Comparison of ENCODE assay signal across 19 mouse cellular contexts in the genomic region with DNA sequence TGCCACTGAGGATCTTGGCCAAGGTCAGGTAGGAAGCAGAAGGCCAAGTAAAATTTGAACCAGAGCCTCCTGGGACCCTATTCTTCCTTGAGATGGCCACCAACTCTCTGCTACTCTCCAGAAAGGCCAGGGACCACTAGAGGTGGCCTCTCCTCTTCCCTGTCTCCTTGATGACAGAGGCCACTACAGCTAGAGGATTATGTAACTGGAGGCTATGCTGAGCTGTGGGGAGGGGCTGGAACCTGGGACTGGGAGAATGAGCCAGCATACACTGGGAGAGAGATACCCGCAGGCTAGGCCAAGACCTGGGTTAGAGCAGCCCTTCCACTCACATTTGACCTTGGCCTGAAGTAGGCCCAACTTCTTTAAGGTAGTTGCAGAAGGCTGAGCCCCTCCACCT. TPM values are rescaled to one million over a fixed set of nuclear protein-coding genes. Genes with fewer than 3 reads are reported as not detected.
A peak's percentile ranks its signal among the peaks of the same experiment; 100 is the strongest.
DNase-seq lines count a peak whose midpoint lies in the region; ATAC-seq lines count a peak whose summit lies in the region.
"Had no signal": no experiment of that assay in that cellular context is flagged by ENCODE, and none has a peak within 500 bp of the region (broad histone marks: within the 10 kb centered on the region; RNA-seq: fewer than 3 reads in every experiment).

No protein-coding gene starts in this region.

- 0 out of 2 replicates have a peak overlapping the region, but pooled peaks have one; percentile 15 for H3K4me3 ChIP-seq in midbrain, embryonic 12.5 days
- no peak overlapping the region for H3K4me3 ChIP-seq in midbrain, embryonic 11.5 days (ENCODE audit: low read depth, low read length)
- peak overlapping the region; percentile 89 for H3K4me3 ChIP-seq in hindbrain, embryonic 16.5 days (ENCODE audit: low read length)
- no peak overlapping the region for H3K4me3 ChIP-seq in liver, embryonic 11.5 days (ENCODE audit: low read depth, low read length)
- H3K4me3 ChIP-seq: embryonic facial prominence, embryonic 15.5 days; intestine, embryonic 15.5 days; limb, embryonic 12.5 days had no signal

- H3K36me3 ChIP-seq in midbrain, embryonic 12.5 days, result no peaks in the 10 kb centered on the region
- no peaks in the 10 kb centered on the region for H3K36me3 ChIP-seq in midbrain, embryonic 11.5 days (ENCODE audit: control insufficient read depth, insufficient read depth, low read length)
- H3K36me3 ChIP-seq in hindbrain, embryonic 16.5 days (ENCODE audit: control insufficient read depth, insufficient read depth, low read length), result 0 out of 2 replicates have a peak, but pooled peaks cover under 1% of the 10 kb centered on the region
- no peaks in the 10 kb centered on the region for H3K36me3 ChIP-seq in liver, embryonic 11.5 days (ENCODE audit: control insufficient read depth, insufficient read depth, low read length)
- H3K36me3 ChIP-seq: embryonic facial prominence, embryonic 15.5 days; intestine, embryonic 15.5 days; limb, embryonic 12.5 days had no signal

- 80% methylated on average over 1 of the region's 1 CpGs for WGBS in midbrain, embryonic 12.5 days
- WGBS in midbrain, embryonic 11.5 days, result 87% methylated on average over 1 of the region's 1 CpGs
- WGBS in hindbrain, embryonic 16.5 days, result 90% methylated on average over 1 of the region's 1 CpGs
- WGBS in liver, embryonic 11.5 days, result 67% methylated on average over 1 of the region's 1 CpGs

- H3K4me1 ChIP-seq in midbrain, embryonic 12.5 days, result peaks cover 26% of the 10 kb centered on the region
- H3K4me1 ChIP-seq in midbrain, embryonic 11.5 days (ENCODE audit: control insufficient read depth, insufficient read depth, low read length), result peaks cover 4% of the 10 kb centered on the region; the same call in 1 of the 2 replicates
- peaks cover 43% of the 10 kb centered on the region for H3K4me1 ChIP-seq in hindbrain, embryonic 16.5 days (ENCODE audit: control insufficient read depth, insufficient read depth, low read depth, low read length)
- 0 out of 2 replicates have a peak, but pooled peaks cover 6% of the 10 kb centered on the region for H3K4me1 ChIP-seq in liver, embryonic 11.5 days (replicated peaks; ENCODE audit: control insufficient read depth, insufficient read depth, low read length)

- peak overlapping the region; percentile 90; the same call in 1 of the 2 replicates for H3K4me2 ChIP-seq in midbrain, embryonic 12.5 days (replicated peaks)
- no peak overlapping the region for H3K4me2 ChIP-seq in midbrain, embryonic 11.5 days
- H3K4me2 ChIP-seq in hindbrain, embryonic 16.5 days (ENCODE audit: low read length), result peak overlapping the region; percentile 83
- no peak overlapping the region for H3K4me2 ChIP-seq in liver, embryonic 11.5 days
- H3K4me2 ChIP-seq: embryonic facial prominence, embryonic 15.5 days; intestine, embryonic 15.5 days; limb, embryonic 12.5 days had no signal

- DNase-seq in cerebellum, adult 11 months, result peak; percentile 47
- DNase-seq in midbrain, embryonic 11.5 days (ENCODE audit: low spot score, missing footprints), result no peak
- no peak for DNase-seq in frontal cortex, adult 2 months (ENCODE audit: extremely low spot score in 1 of 2, low spot score in 1 of 2)
- no peak for DNase-seq in liver, embryonic 11.5 days (ENCODE audit: low spot score)
- DNase-seq: heart, adult 11 months; kidney, postnatal 25 days; right cerebral cortex, postnatal 25 days; thymus, adult 2 months had no signal

- ATAC-seq in cerebellum, adult (ENCODE audit: insufficient number of reproducible peaks, low FRiP score, low TSS enrichment), result no peak
- no peak for ATAC-seq in midbrain, embryonic 12.5 days (ENCODE audit: low FRiP score, low read depth)
- no peak for ATAC-seq in midbrain, embryonic 11.5 days (ENCODE audit: low FRiP score)
- no peak for ATAC-seq in hindbrain, embryonic 16.5 days
- ATAC-seq in liver, embryonic 11.5 days (replicated peaks; ENCODE audit: low FRiP score), result no peak
- ATAC-seq in megakaryocyte-erythroid progenitor cell, adult 5-6 weeks (replicated peaks; ENCODE audit: low FRiP score, low TSS enrichment, poor library complexity, severe bottlenecking), result no peak
- ATAC-seq: intestine, embryonic 15.5 days had no signal

- H3K9ac ChIP-seq in midbrain, embryonic 12.5 days (replicated peaks), result no peak overlapping the region
- no peak overlapping the region for H3K9ac ChIP-seq in midbrain, embryonic 11.5 days (ENCODE audit: low read length)
- peak overlapping the region; percentile 59 for H3K9ac ChIP-seq in hindbrain, embryonic 16.5 days (ENCODE audit: low read depth, low read length)
- H3K9ac ChIP-seq in liver, embryonic 11.5 days (ENCODE audit: low read depth, low read length), result no peak overlapping the region
- H3K9ac ChIP-seq: embryonic facial prominence, embryonic 15.5 days; intestine, embryonic 15.5 days; limb, embryonic 12.5 days had no signal

- H3K27ac ChIP-seq in midbrain, embryonic 12.5 days (replicated peaks), result no peak overlapping the region
- no peak overlapping the region for H3K27ac ChIP-seq in midbrain, embryonic 11.5 days (ENCODE audit: low read depth, low read length)
- H3K27ac ChIP-seq in hindbrain, embryonic 16.5 days (ENCODE audit: low read depth, low read length), result no peak overlapping the region
- H3K27ac ChIP-seq in liver, embryonic 11.5 days (ENCODE audit: low read depth, low read length), result no peak overlapping the region
- H3K27ac ChIP-seq: embryonic facial prominence, embryonic 15.5 days; intestine, embryonic 15.5 days; limb, embryonic 12.5 days had no signal

- peaks cover 57% of the 10 kb centered on the region for H3K27me3 ChIP-seq in midbrain, embryonic 12.5 days
- peaks cover 46% of the 10 kb centered on the region for H3K27me3 ChIP-seq in midbrain, embryonic 11.5 days (ENCODE audit: control insufficient read depth, insufficient read depth, low read length)
- H3K27me3 ChIP-seq in hindbrain, embryonic 16.5 days (replicated peaks; ENCODE audit: control insufficient read depth, insufficient read depth, low read length), result peaks cover 8% of the 10 kb centered on the region
- peaks cover 54% of the 10 kb centered on the region for H3K27me3 ChIP-seq in liver, embryonic 11.5 days (replicated peaks; ENCODE audit: control insufficient read depth, insufficient read depth, low read length)
- H3K27me3 ChIP-seq: CH12.LX had no signal

- no peaks in the 10 kb centered on the region for H3K9me3 ChIP-seq in midbrain, embryonic 12.5 days
- H3K9me3 ChIP-seq in midbrain, embryonic 11.5 days (ENCODE audit: control insufficient read depth, low read length), result no peaks in the 10 kb centered on the region
- H3K9me3 ChIP-seq in hindbrain, embryonic 16.5 days (ENCODE audit: control insufficient read depth, low read length), result no peaks in the 10 kb centered on the region
- no peaks in the 10 kb centered on the region for H3K9me3 ChIP-seq in liver, embryonic 11.5 days (ENCODE audit: control insufficient read depth, low read length)
- H3K9me3 ChIP-seq: embryonic facial prominence, embryonic 15.5 days; intestine, embryonic 15.5 days; limb, embryonic 12.5 days had no signal

RNA-seq across cellular contexts. Expression of a gene that starts 3.4 kb away (rescaled TPM):
- 7.1 and 9.5 TPM in 2 replicates for polyA plus RNA-seq in midbrain, embryonic 12.5 days (2016; fragmentation: Nextera tagmentation; extraction: Ambion mirVana)
- 1.4 and 1.8 TPM in 2 replicates for polyA plus RNA-seq in midbrain, embryonic 11.5 days (2014; fragmentation: Nextera tagmentation; extraction: Ambion mirVana)
- polyA plus RNA-seq in hindbrain, embryonic 16.5 days (2015; fragmentation: Nextera tagmentation; extraction: Ambion mirVana), result 13.4 and 14.5 TPM in 2 replicates
- 68.6 and 83.9 TPM in 2 replicates for polyA plus RNA-seq in frontal cortex, adult 2 months (2012; rRNA removed)
- polyA plus RNA-seq in liver, embryonic 11.5 days (2014; fragmentation: Nextera tagmentation; extraction: Ambion mirVana), result 0.25 and 0.32 TPM in 2 replicates
- total RNA-seq in megakaryocyte-erythroid progenitor cell, adult 5-6 weeks (2014; fragmentation: Nextera tagmentation), result 1.1 and 10.7 TPM in 2 replicates
- 0.19 and 0.84 TPM in 2 replicates for total RNA-seq in megakaryocyte-erythroid progenitor cell, adult 5-6 weeks (2017)
- total RNA-seq: monocyte, adult 5-6 weeks had no signal
- polyA plus RNA-seq: heart, embryonic 16.5 days had no signal

RNA-seq across cellular contexts. Expression of a gene that starts 23.4 kb away (rescaled TPM):
- polyA plus RNA-seq in midbrain, embryonic 12.5 days (2016; fragmentation: Nextera tagmentation; extraction: Ambion mirVana), result not detected in 2 replicates
- 0.11 TPM in 1 of 2 replicates, not detected in the other for polyA plus RNA-seq in midbrain, embryonic 11.5 days (2014; fragmentation: Nextera tagmentation; extraction: Ambion mirVana)
- polyA plus RNA-seq in hindbrain, embryonic 16.5 days (2015; fragmentation: Nextera tagmentation; extraction: Ambion mirVana), result 0.19 and 1.9 TPM in 2 replicates
- 0.06 and 0.36 TPM in 2 replicates for polyA plus RNA-seq in frontal cortex, adult 2 months (2012; rRNA removed)
- polyA plus RNA-seq in liver, embryonic 11.5 days (2014; fragmentation: Nextera tagmentation; extraction: Ambion mirVana), result 2.1 and 2.3 TPM in 2 replicates
- total RNA-seq in megakaryocyte-erythroid progenitor cell, adult 5-6 weeks (2014; fragmentation: Nextera tagmentation), result not detected in 2 replicates
- not detected in 2 replicates for total RNA-seq in megakaryocyte-erythroid progenitor cell, adult 5-6 weeks (2017)
- total RNA-seq: CH12.LX; common myeloid progenitor, adult 5-6 weeks; monocyte, adult 5-6 weeks had no signal

Comparison
In these comparisons a context has a peak if more than half of its experiments do, and no peak if none do; other contexts are left out.
1. H3K4me2 ChIP-seq: peak in midbrain, embryonic 12.5 days (single experiment) and hindbrain, embryonic 16.5 days (single experiment); none in midbrain, embryonic 11.5 days (single experiment) and liver, embryonic 11.5 days (single experiment).
2. H3K4me3 ChIP-seq: peak in midbrain, embryonic 12.5 days (single experiment) and hindbrain, embryonic 16.5 days (single experiment); none in midbrain, embryonic 11.5 days (single experiment) and liver, embryonic 11.5 days (single experiment).